ENCODE assay signal across 26 mouse cellular contexts in genomic region chr13:102639651-102640050, GRCm38 (mm10). TPM values are rescaled to one million over a fixed set of nuclear protein-coding genes. Genes with fewer than 3 reads are reported as not detected.
A peak's percentile ranks its signal among the peaks of the same experiment; 100 is the strongest.
DNase-seq lines count a peak whose midpoint lies in the region; ATAC-seq and TF ChIP-seq lines count a peak whose summit lies in the region.
"Had no signal": no experiment of that assay in that cellular context is flagged by ENCODE, and none has a peak within 500 bp of the region (broad histone marks: within the 10 kb centered on the region; RNA-seq: fewer than 3 reads in every experiment).

No protein-coding gene starts in this region.

- H3K4me2 ChIP-seq in forebrain, embryonic 11.5 days (ENCODE audit: low read depth, low read length, severe bottlenecking) = no peak overlapping the region
- H3K4me2 ChIP-seq in forebrain, postnatal 0 days (ENCODE audit: low read depth) = no peak overlapping the region
- H3K4me2 ChIP-seq in intestine, embryonic 15.5 days (replicated peaks) = no peak overlapping the region
- no peak overlapping the region for H3K4me2 ChIP-seq in intestine, postnatal 0 days (replicated peaks; ENCODE audit: low read depth)
- H3K4me2 ChIP-seq in lung, embryonic 14.5 days = no peak overlapping the region
- no peak overlapping the region for H3K4me2 ChIP-seq in lung, postnatal 0 days (replicated peaks; ENCODE audit: low read depth, low read length)
- H3K4me2 ChIP-seq: embryonic facial prominence, embryonic 13.5 days; forebrain, embryonic 13.5 days; heart, embryonic 11.5 days; hindbrain, embryonic 12.5 days had no signal

- no peak for TF ChIP-seq CTCF in forebrain, postnatal 0 days (IDR thresholded peaks at IDR 0.05; ENCODE audit: low read depth)
- no peak for TF ChIP-seq CTCF in intestine, postnatal 0 days (IDR thresholded peaks at IDR 0.05; ENCODE audit: low read depth)
- no peak for TF ChIP-seq CTCF in lung, embryonic 14.5 days (IDR thresholded peaks at IDR 0.05; ENCODE audit: low read depth)
- no peak for TF ChIP-seq CTCF in lung, adult 2 months (IDR thresholded peaks at IDR 0.05; ENCODE audit: insufficient read depth, low read length)
- no peak for TF ChIP-seq CTCF in lung, postnatal 0 days (IDR thresholded peaks at IDR 0.05)

- no peaks in the 10 kb centered on the region for H3K27me3 ChIP-seq in forebrain, embryonic 11.5 days (ENCODE audit: control insufficient read depth, insufficient read depth, low read length)
- H3K27me3 ChIP-seq in forebrain, postnatal 0 days (ENCODE audit: insufficient read depth, low read length) = no peaks in the 10 kb centered on the region
- H3K27me3 ChIP-seq in intestine, embryonic 15.5 days (replicated peaks) = no peaks in the 10 kb centered on the region
- H3K27me3 ChIP-seq in intestine, postnatal 0 days (replicated peaks; ENCODE audit: control insufficient read depth, insufficient read depth, low read length) = no peaks in the 10 kb centered on the region
- H3K27me3 ChIP-seq in lung, embryonic 14.5 days (ENCODE audit: insufficient read depth, low read length) = no peaks in the 10 kb centered on the region
- no peaks in the 10 kb centered on the region for H3K27me3 ChIP-seq in lung, postnatal 0 days (replicated peaks; ENCODE audit: insufficient read depth, low read length)
- H3K27me3 ChIP-seq: embryonic facial prominence, embryonic 13.5 days; forebrain, embryonic 13.5 days; hindbrain, embryonic 12.5 days had no signal

- H3K4me3 ChIP-seq in forebrain, embryonic 11.5 days (ENCODE audit: low read depth, low read length) = no peak overlapping the region
- H3K4me3 ChIP-seq in forebrain, postnatal 0 days (ENCODE audit: low read depth, low read length) = no peak overlapping the region
- H3K4me3 ChIP-seq in intestine, embryonic 15.5 days (replicated peaks) = no peak overlapping the region
- no peak overlapping the region for H3K4me3 ChIP-seq in intestine, postnatal 0 days (ENCODE audit: low read depth, low read length)
- H3K4me3 ChIP-seq in lung, embryonic 14.5 days (ENCODE audit: low read depth, low read length) = no peak overlapping the region
- no peak overlapping the region for H3K4me3 ChIP-seq in lung, adult 2 months (replicated peaks; ENCODE audit: extremely low read depth, low read depth, low read length)
- H3K4me3 ChIP-seq in lung, postnatal 0 days (ENCODE audit: low read depth, low read length) = no peak overlapping the region
- H3K4me3 ChIP-seq: embryonic facial prominence, embryonic 10.5 days; embryonic facial prominence, embryonic 13.5 days; erythroblast, embryonic 14.5 days; forebrain, embryonic 13.5 days; heart, adult 2 months; hindbrain, embryonic 12.5 days had no signal

- H3K4me1 ChIP-seq in forebrain, embryonic 11.5 days (replicated peaks; ENCODE audit: control insufficient read depth, insufficient read depth, low read length) = peaks cover 1% of the 10 kb centered on the region; the same call in 1 of the 2 replicates
- 0 out of 2 replicates have a peak, but pooled peaks cover 3% of the 10 kb centered on the region for H3K4me1 ChIP-seq in forebrain, postnatal 0 days (ENCODE audit: insufficient read depth)
- no peaks in the 10 kb centered on the region for H3K4me1 ChIP-seq in intestine, embryonic 15.5 days (replicated peaks)
- no peaks in the 10 kb centered on the region for H3K4me1 ChIP-seq in intestine, postnatal 0 days (replicated peaks; ENCODE audit: control insufficient read depth, insufficient read depth, low read length)
- peaks cover 7% of the 10 kb centered on the region; the same call in 1 of the 2 replicates for H3K4me1 ChIP-seq in lung, embryonic 14.5 days (ENCODE audit: insufficient read depth)
- no peaks in the 10 kb centered on the region for H3K4me1 ChIP-seq in lung, adult 2 months (ENCODE audit: control insufficient read depth, insufficient read depth, low read length)
- H3K4me1 ChIP-seq in lung, postnatal 0 days (ENCODE audit: insufficient read depth, low read depth, low read length) = no peaks in the 10 kb centered on the region

- H3K36me3 ChIP-seq in forebrain, embryonic 11.5 days (ENCODE audit: control insufficient read depth, insufficient read depth, low read length) = no peaks in the 10 kb centered on the region
- H3K36me3 ChIP-seq in forebrain, postnatal 0 days (ENCODE audit: insufficient read depth) = no peaks in the 10 kb centered on the region
- no peaks in the 10 kb centered on the region for H3K36me3 ChIP-seq in intestine, embryonic 15.5 days
- H3K36me3 ChIP-seq in intestine, postnatal 0 days (ENCODE audit: control insufficient read depth, insufficient read depth) = no peaks in the 10 kb centered on the region
- no peaks in the 10 kb centered on the region for H3K36me3 ChIP-seq in lung, embryonic 14.5 days (ENCODE audit: insufficient read depth)
- H3K36me3 ChIP-seq in lung, postnatal 0 days (ENCODE audit: insufficient read depth, low read length) = no peaks in the 10 kb centered on the region
- H3K36me3 ChIP-seq: embryonic facial prominence, embryonic 10.5 days; embryonic facial prominence, embryonic 13.5 days; hindbrain, embryonic 12.5 days had no signal

- ATAC-seq in forebrain, embryonic 11.5 days (replicated peaks; ENCODE audit: low FRiP score) = no peak
- no peak for ATAC-seq in forebrain, postnatal 0 days
- ATAC-seq in intestine, embryonic 15.5 days = 0 out of 2 replicates have a peak, but pooled peaks have one; percentile 20
- ATAC-seq in intestine, postnatal 0 days = no peak
- peak; percentile 75; the same call in 1 of the 2 replicates for ATAC-seq in lung, embryonic 14.5 days (ENCODE audit: insufficient read depth)
- ATAC-seq in lung, postnatal 0 days = peak; percentile 52
- ATAC-seq: activated CD4-positive, CD25-positive, alpha-beta regulatory T cell, adult 4 months; forebrain, embryonic 13.5 days; forebrain, embryonic 16.5 days; hindbrain, embryonic 16.5 days had no signal

- DNase-seq in forebrain, embryonic 11.5 days (ENCODE audit: low spot score) = peak; percentile 41
- DNase-seq in forebrain, postnatal 0 days = no peak
- DNase-seq in lung, embryonic 14.5 days = peak; percentile 43
- DNase-seq in lung, adult 2 months = no peak
- no peak for DNase-seq in lung, postnatal 0 days (ENCODE audit: low spot score)
- no peak for DNase-seq in lung, postnatal 36 days
- DNase-seq: adrenal gland, adult 8-10 months; adrenal gland, postnatal 25 days; cerebellum, adult 11-12 months; cerebellum, adult 8-10 months; cerebellum, postnatal 10 days; cerebellum, postnatal 36 days; embryo, embryonic 11 days; gastrocnemius, postnatal 25 days; heart, adult 2 months had no signal

- no peak for TF ChIP-seq EP300 in lung, postnatal 0 days (IDR thresholded peaks at IDR 0.05)

- no peaks in the 10 kb centered on the region for H3K9me3 ChIP-seq in forebrain, embryonic 11.5 days (ENCODE audit: control insufficient read depth, low read length)
- no peaks in the 10 kb centered on the region for H3K9me3 ChIP-seq in forebrain, postnatal 0 days (ENCODE audit: low read length)
- H3K9me3 ChIP-seq in intestine, embryonic 15.5 days = no peaks in the 10 kb centered on the region
- no peaks in the 10 kb centered on the region for H3K9me3 ChIP-seq in intestine, postnatal 0 days (ENCODE audit: control insufficient read depth)
- no peaks in the 10 kb centered on the region for H3K9me3 ChIP-seq in lung, embryonic 14.5 days (ENCODE audit: low read depth, low read length)
- H3K9me3 ChIP-seq in lung, postnatal 0 days (ENCODE audit: low read length) = no peaks in the 10 kb centered on the region
- H3K9me3 ChIP-seq: embryonic facial prominence, embryonic 10.5 days; embryonic facial prominence, embryonic 13.5 days; forebrain, embryonic 13.5 days had no signal

- TF ChIP-seq POLR2A in lung, adult 2 months (IDR thresholded peaks at IDR 0.05; ENCODE audit: borderline replicate concordance, extremely low read depth, low read depth, low read length) = no peak

- no peak overlapping the region for H3K9ac ChIP-seq in forebrain, embryonic 11.5 days (ENCODE audit: low read length)
- H3K9ac ChIP-seq in forebrain, postnatal 0 days = no peak overlapping the region
- no peak overlapping the region for H3K9ac ChIP-seq in intestine, embryonic 15.5 days
- no peak overlapping the region for H3K9ac ChIP-seq in intestine, postnatal 0 days (ENCODE audit: low read depth, low read length)
- H3K9ac ChIP-seq in lung, embryonic 14.5 days = no peak overlapping the region
- no peak overlapping the region for H3K9ac ChIP-seq in lung, postnatal 0 days (replicated peaks; ENCODE audit: low read depth)
- H3K9ac ChIP-seq: embryonic facial prominence, embryonic 13.5 days; forebrain, embryonic 13.5 days; hindbrain, embryonic 12.5 days had no signal

- no peak overlapping the region for H3K27ac ChIP-seq in forebrain, embryonic 11.5 days (ENCODE audit: low read depth, low read length)
- no peak overlapping the region for H3K27ac ChIP-seq in forebrain, postnatal 0 days (ENCODE audit: low read depth, low read length)
- H3K27ac ChIP-seq in intestine, embryonic 15.5 days = no peak overlapping the region
- no peak overlapping the region for H3K27ac ChIP-seq in intestine, postnatal 0 days (ENCODE audit: low read depth, low read length)
- H3K27ac ChIP-seq in lung, embryonic 14.5 days (ENCODE audit: low read depth) = no peak overlapping the region
- H3K27ac ChIP-seq in lung, postnatal 0 days (ENCODE audit: low read length) = no peak overlapping the region
- H3K27ac ChIP-seq: embryonic facial prominence, embryonic 10.5 days; embryonic facial prominence, embryonic 13.5 days; forebrain, embryonic 13.5 days; heart, adult 2 months; hindbrain, embryonic 12.5 days had no signal

- 96% methylated on average over 9 of the region's 9 CpGs for WGBS in forebrain, embryonic 11.5 days
- 96% methylated on average over 9 of the region's 9 CpGs for WGBS in forebrain, postnatal 0 days
- 87% methylated on average over 9 of the region's 9 CpGs for WGBS in intestine, embryonic 15.5 days
- 82% methylated on average over 9 of the region's 9 CpGs for WGBS in intestine, postnatal 0 days
- 46% methylated on average over 9 of the region's 9 CpGs for WGBS in lung, embryonic 14.5 days
- 73% methylated on average over 9 of the region's 9 CpGs for WGBS in lung, adult 2 months
- WGBS in lung, postnatal 0 days = 64% methylated on average over 9 of the region's 9 CpGs

RNA-seq across cellular contexts. Expression of gene Cd180, which starts 53.7 kb away (rescaled TPM):
- polyA plus RNA-seq in forebrain, embryonic 11.5 days (2014; fragmentation: Nextera tagmentation; extraction: Ambion mirVana) = 0.41 and 0.60 TPM in 2 replicates
- total RNA-seq in forebrain, postnatal 0 days (2014; rRNA removed) = 0.57 and 0.77 TPM in 2 replicates
- polyA plus RNA-seq in forebrain, postnatal 0 days (2015; fragmentation: Nextera tagmentation; extraction: Ambion mirVana) = 0.55 and 0.56 TPM in 2 replicates
- 0.49 and 0.66 TPM in 2 replicates for polyA plus RNA-seq in intestine, embryonic 15.5 days (2015; fragmentation: Nextera tagmentation; extraction: Ambion mirVana)
- 0.26 and 0.31 TPM in 2 replicates for polyA plus RNA-seq in intestine, postnatal 0 days (2015; fragmentation: Nextera tagmentation; extraction: Ambion mirVana)
- 0.64 and 0.84 TPM in 2 replicates for polyA plus RNA-seq in lung, embryonic 14.5 days (2014; fragmentation: Nextera tagmentation; extraction: Ambion mirVana)
- polyA plus RNA-seq in lung, adult 2 months (2012; rRNA removed) = 2.8 and 3.9 TPM in 2 replicates
- polyA plus RNA-seq in lung, postnatal 0 days (2015; fragmentation: Nextera tagmentation; extraction: Ambion mirVana) = 0.67 and 0.96 TPM in 2 replicates
- polyA plus RNA-seq: erythroblast, embryonic 14.5 days had no signal

Comparison
In these comparisons a context has a peak if more than half of its experiments do, and no peak if none do; other contexts are left out.
1. ATAC-seq: peak in intestine, embryonic 15.5 days (single experiment), lung, embryonic 14.5 days (single experiment) and lung, postnatal 0 days (single experiment); none in forebrain, embryonic 11.5 days (single experiment), forebrain, postnatal 0 days (single experiment) and intestine, postnatal 0 days (single experiment).
2. DNase-seq: peak in forebrain, embryonic 11.5 days (single experiment) and lung, embryonic 14.5 days (single experiment); none in forebrain, postnatal 0 days (single experiment), lung, adult 2 months (single experiment), lung, postnatal 0 days (single experiment) and lung, postnatal 36 days (single experiment).